Mouse (Mus musculus): ENCODE measurements at regions not wholly inside any gene's neighbourhood (a gene's known extent, or its start where the extent isn't known, plus 50 kb on each side); places are given as distances from the start of the nearest gene placed in this dataset.

- no peak for TF ChIP-seq POLR2A (IDR thresholded peaks at IDR 0.05; ENCODE audit: borderline replicate concordance, low read depth, low read length)
- TF ChIP-seq CTCF (IDR thresholded peaks at IDR 0.05; ENCODE audit: low read depth, low read length) = no peak
- Histone ChIP-seq H3K4me3 (ENCODE audit: insufficient read depth, low read length) (peak overlapping the region; percentile 21; the same call in 1 of the 2 replicates), H3K27ac (ENCODE audit: insufficient read depth, low read depth, low read length) (peak overlapping the region; percentile 100)
Observed at GRCm38 (mm10) chr7:73593645-73594385, 52.2 kb upstream of the Chd2 start.

GRCm38 (mm10) chr7:73592857-73593256, 51.2 kb upstream of the Chd2 start:
- Histone ChIP-seq H3K27ac (ENCODE audit: insufficient read depth, low read depth, low read length) (peak overlapping the region; percentile 100), H3K4me3 (ENCODE audit: insufficient read depth, low read length) (no peak overlapping the region), H3K4me1 (ENCODE audit: control insufficient read depth, insufficient read depth, low read length) (peaks cover 46% of the 10 kb centered on the region)
- no peak for TF ChIP-seq POLR2A (IDR thresholded peaks at IDR 0.05; ENCODE audit: borderline replicate concordance, low read depth, low read length)
- TF ChIP-seq CTCF (IDR thresholded peaks at IDR 0.05; ENCODE audit: low read depth, low read length) = no peak

More at GRCm38 (mm10) chr7:73593645-73594385, 52.2 kb upstream of the Chd2 start:
- H3K4me1 ChIP-seq (ENCODE audit: control insufficient read depth, insufficient read depth, low read length) = peaks cover 39% of the 10 kb centered on the region

Measured in bone marrow macrophage, adult 2 months (primary cell).